Mouse (Mus musculus): ENCODE results near the gene 2310022A10Rik. TPM values are rescaled to one million over a fixed set of nuclear protein-coding genes. Genes with fewer than 3 reads are reported as not detected.
A peak's percentile ranks its signal among the peaks of the same experiment; 100 is the strongest.

2310022A10Rik gene
- 35.0 and 35.4 TPM in 2 replicates for polyA plus RNA-seq (2016; fragmentation: Nextera tagmentation; extraction: Ambion mirVana)

DNA sequence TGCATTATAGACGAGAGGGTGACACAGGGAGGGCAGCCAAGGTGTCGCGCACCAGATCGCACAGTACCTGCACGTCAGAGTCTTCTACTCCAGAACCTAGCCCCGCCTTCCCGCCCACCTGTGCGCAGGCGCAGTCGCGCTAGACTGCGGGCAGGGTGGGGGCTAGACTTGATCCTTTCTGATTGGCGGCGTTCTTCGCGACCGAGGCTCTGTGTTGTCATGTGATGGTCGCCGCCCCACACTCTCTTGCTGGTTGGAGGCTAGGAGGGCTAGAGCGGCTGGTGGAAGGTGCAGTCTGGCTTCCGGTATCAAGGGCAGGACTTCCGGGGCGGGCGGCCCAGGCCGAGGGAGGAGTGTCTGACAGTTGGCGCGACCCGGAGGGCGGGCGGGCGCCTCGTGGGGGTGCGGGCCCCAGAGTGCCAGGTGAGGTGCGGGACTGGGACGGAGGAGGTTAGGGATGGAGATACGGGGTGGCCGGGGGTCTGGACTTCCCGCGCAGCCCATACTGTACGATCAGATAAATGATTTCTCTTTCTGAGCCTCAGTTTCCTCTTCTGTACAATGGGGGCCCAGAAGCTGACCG, at the start of gene 2310022A10Rik, which contains the start of gene Pld3:
2310022A10Rik (plus strand) TSS at position 303 of the 583 bp plus-strand sequence.
Pld3 (minus strand) TSS at position 288 of the 583 bp plus-strand sequence.
- H3K27me3 ChIP-seq: no peaks in the 10 kb centered on the region
- peaks cover 5% of the 10 kb centered on the region; the same call in 1 of the 2 replicates for H3K36me3 ChIP-seq
- peak within 1 kb of the TSS; percentile 71 for H3K4me2 ChIP-seq (replicated peaks)
- H3K9ac ChIP-seq: peak within 1 kb of the TSS; percentile 71
- peak within 1 kb of the TSS; percentile 75 for H3K4me3 ChIP-seq
- WGBS: under 1% methylated on average over 41 of the region's 41 CpGs
- ATAC-seq (ENCODE audit: low FRiP score): peak; percentile 99
- no peaks in the 10 kb centered on the region for H3K9me3 ChIP-seq (replicated peaks)
- no peak within 1 kb of the TSS for H3K27ac ChIP-seq
- H3K4me1 ChIP-seq: peaks cover 14% of the 10 kb centered on the region

DNA sequence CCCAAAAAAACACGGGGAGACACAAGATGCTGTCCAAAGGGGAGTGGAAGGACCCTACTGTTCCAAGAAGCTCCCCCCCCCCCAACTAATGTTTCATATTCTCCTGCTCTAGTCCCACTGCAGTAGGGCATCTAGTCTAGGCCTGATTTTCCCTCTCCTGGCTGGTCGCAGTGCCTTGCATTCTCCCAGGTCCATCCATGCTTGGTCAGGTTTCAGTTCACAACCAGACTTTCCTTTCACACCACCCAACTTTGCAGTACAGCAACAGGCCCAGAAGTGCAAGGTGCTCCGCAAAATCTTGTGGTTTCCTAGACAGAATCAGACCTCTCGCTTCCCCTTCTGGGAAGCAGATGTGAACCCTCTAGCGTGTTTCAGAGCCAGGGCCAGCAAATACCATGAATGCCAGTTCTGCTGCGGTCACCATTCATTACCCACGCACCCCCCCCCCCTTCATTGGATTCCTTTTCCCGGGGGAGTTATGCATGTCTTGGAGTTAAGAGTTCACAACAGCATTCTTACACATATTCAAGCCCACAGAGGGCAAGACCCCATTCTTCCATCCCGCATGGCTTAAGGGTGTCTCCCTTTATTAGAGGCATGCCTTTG, 46.2 kb upstream of the 2310022A10Rik start:
- Histone ChIP-seq H3K27ac (peak overlapping the region; percentile 94), H3K9me3 (replicated peaks) (no peaks in the 10 kb centered on the region), H3K27me3 (no peaks in the 10 kb centered on the region), H3K36me3 (no peaks in the 10 kb centered on the region), H3K4me3 (peak overlapping the region; percentile 50; the same call in 1 of the 2 replicates), H3K4me2 (replicated peaks) (peak overlapping the region; percentile 58), H3K9ac (no peak overlapping the region), H3K4me1 (peaks cover 9% of the 10 kb centered on the region)
- WGBS: 39% methylated on average over 9 of the region's 9 CpGs
- 0 out of 2 replicates have a peak, but pooled peaks have one; percentile 22 for ATAC-seq (ENCODE audit: low FRiP score)

DNA sequence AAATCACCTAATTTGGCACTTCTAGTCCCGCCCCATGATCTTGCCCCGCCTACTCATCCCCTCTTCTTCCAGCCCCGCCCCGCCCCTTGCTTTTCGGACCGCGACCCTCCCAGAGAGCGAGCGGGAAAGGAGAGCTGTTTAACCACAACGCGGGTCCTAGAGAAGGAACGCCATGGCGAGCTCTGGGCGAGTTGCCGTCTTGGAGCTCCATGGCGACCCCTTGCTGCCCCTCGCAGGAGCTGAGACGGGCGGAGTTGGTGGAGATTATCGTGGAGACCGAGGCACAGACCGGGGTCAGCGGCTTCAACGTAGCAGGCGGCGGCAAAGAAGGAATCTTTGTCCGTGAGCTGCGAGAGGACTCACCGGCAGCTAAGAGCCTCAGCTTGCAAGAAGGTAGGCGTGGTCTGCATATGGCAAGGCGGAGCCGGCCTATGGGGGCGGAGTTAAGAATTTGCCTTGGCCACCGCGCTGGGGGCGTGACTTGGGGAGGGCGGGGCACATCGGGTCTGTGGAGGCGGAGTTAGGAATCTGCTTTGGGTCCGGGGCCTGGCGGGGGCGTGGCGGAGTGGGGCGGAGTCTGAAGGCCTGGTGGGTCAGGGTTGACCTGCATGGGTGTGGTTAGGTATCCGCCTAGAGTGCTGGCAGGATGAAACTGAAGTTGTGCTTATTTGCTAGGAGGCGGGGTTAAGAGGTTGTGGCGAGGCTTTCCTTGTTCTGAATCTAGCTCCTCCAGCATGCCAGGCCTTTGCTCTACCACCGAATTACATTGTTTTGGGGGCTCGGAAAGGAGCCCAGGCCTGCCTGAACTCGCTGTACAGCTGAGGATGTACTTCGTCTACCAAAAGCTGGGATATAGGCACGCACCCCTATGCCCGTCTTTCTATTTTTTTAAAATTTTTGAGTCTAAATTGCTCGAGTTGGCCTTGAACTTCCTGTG, 45.1 kb upstream of the 2310022A10Rik start:
- H3K4me1 ChIP-seq: peaks cover 9% of the 10 kb centered on the region
- H3K9me3 ChIP-seq (replicated peaks): no peaks in the 10 kb centered on the region
- peak overlapping the region; percentile 94 for H3K27ac ChIP-seq
- no peaks in the 10 kb centered on the region for H3K27me3 ChIP-seq
- peak overlapping the region; percentile 50 for H3K4me3 ChIP-seq
- under 1% methylated on average over 54 of the region's 54 CpGs for WGBS
- peak overlapping the region; percentile 58 for H3K4me2 ChIP-seq (replicated peaks)
- peak overlapping the region; percentile 70 for H3K9ac ChIP-seq
- H3K36me3 ChIP-seq: no peaks in the 10 kb centered on the region
- peak; percentile 92 for ATAC-seq (ENCODE audit: low FRiP score)

- 28% methylated on average over 6 of the region's 6 CpGs for WGBS
- ATAC-seq (ENCODE audit: low FRiP score): peak; percentile 54
- Histone ChIP-seq H3K9ac (no peak overlapping the region), H3K4me2 (replicated peaks) (peak overlapping the region; percentile 58), H3K4me3 (no peak overlapping the region), H3K36me3 (no peaks in the 10 kb centered on the region), H3K4me1 (peaks cover 9% of the 10 kb centered on the region), H3K27me3 (no peaks in the 10 kb centered on the region), H3K27ac (no peak overlapping the region), H3K9me3 (replicated peaks) (no peaks in the 10 kb centered on the region)
Observed at GRCm38 (mm10) chr7:27508648-27509005, 44.4 kb upstream of the 2310022A10Rik start.

- Histone ChIP-seq H3K27me3 (no peaks in the 10 kb centered on the region), H3K36me3 (no peaks in the 10 kb centered on the region), H3K4me3 (no peak overlapping the region), H3K4me1 (peaks cover 9% of the 10 kb centered on the region), H3K27ac (no peak overlapping the region), H3K4me2 (replicated peaks) (no peak overlapping the region), H3K9ac (no peak overlapping the region), H3K9me3 (replicated peaks) (no peaks in the 10 kb centered on the region)
- ATAC-seq (ENCODE audit: low FRiP score): no peak
- 82% methylated on average over 2 of the region's 2 CpGs for WGBS
Observed at GRCm38 (mm10) chr7:27510809-27511208, 42.2 kb upstream of the 2310022A10Rik start.

DNA sequence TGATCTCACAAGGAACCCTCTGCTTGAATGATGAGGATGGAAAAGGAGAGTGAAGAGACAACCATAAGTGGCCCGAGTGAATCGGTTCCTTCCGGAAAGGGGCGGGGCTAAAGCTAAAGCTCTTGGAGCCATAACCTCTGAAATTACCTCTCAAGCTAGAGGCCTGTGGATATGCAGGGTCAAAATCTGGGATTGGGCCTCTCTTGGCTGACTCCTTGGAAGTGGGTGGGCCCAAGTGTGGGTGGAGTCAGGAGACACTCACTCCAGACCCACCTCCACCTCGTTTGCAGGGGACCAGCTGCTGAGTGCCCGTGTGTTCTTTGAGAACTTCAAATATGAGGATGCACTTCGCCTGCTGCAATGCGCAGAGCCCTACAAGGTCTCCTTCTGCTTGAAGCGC, 38.1 kb upstream of the 2310022A10Rik start:
- H3K4me3 ChIP-seq: no peak overlapping the region
- H3K4me1 ChIP-seq: no peaks in the 10 kb centered on the region
- no peak overlapping the region for H3K4me2 ChIP-seq (replicated peaks)
- H3K9ac ChIP-seq: no peak overlapping the region
- 83% methylated on average over 9 of the region's 9 CpGs for WGBS
- peaks cover 5% of the 10 kb centered on the region; the same call in 1 of the 2 replicates for H3K9me3 ChIP-seq (replicated peaks)
- no peaks in the 10 kb centered on the region for H3K36me3 ChIP-seq
- ATAC-seq (ENCODE audit: low FRiP score): no peak
- H3K27ac ChIP-seq: no peak overlapping the region
- no peaks in the 10 kb centered on the region for H3K27me3 ChIP-seq

- ATAC-seq (ENCODE audit: low FRiP score): no peak
- no peak overlapping the region for H3K4me2 ChIP-seq (replicated peaks)
- H3K36me3 ChIP-seq: no peaks in the 10 kb centered on the region
- H3K4me3 ChIP-seq: no peak overlapping the region
- no peak overlapping the region for H3K27ac ChIP-seq
- H3K9me3 ChIP-seq (replicated peaks): peaks cover 7% of the 10 kb centered on the region; the same call in 1 of the 2 replicates
- no peaks in the 10 kb centered on the region for H3K27me3 ChIP-seq
- no peaks in the 10 kb centered on the region for H3K4me1 ChIP-seq
- H3K9ac ChIP-seq: no peak overlapping the region
- WGBS: 82% methylated on average over 9 of the region's 9 CpGs
Observed at GRCm38 (mm10) chr7:27518314-27518713, 34.7 kb upstream of the 2310022A10Rik start.

DNA sequence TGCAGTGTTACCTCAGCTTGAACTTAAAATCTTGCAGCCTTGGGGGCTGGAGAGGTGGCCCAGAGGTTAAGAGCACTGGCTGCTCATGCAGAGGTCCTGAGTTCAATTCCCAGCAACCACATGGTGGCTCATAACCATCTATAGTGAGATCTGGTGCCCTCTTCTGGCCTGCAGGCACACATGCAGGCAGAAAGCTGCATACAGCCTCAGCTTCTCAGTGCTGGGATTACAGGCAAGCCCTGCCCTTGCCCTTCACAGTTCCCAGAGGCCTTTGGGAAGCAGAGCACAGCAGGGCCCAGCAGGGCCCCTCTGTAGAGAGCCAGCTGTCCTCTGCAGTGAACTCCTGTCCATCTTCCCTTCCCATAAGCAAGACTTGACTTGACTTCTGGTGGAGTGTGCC, 32.9 kb upstream of the 2310022A10Rik start:
- Histone ChIP-seq H3K36me3 (no peaks in the 10 kb centered on the region), H3K27me3 (no peaks in the 10 kb centered on the region), H3K27ac (no peak overlapping the region), H3K4me3 (no peak overlapping the region), H3K4me1 (no peaks in the 10 kb centered on the region), H3K9ac (no peak overlapping the region), H3K4me2 (replicated peaks) (no peak overlapping the region), H3K9me3 (replicated peaks) (peaks cover 7% of the 10 kb centered on the region; the same call in 1 of the 2 replicates)
- no peak for ATAC-seq (ENCODE audit: low FRiP score)

DNA sequence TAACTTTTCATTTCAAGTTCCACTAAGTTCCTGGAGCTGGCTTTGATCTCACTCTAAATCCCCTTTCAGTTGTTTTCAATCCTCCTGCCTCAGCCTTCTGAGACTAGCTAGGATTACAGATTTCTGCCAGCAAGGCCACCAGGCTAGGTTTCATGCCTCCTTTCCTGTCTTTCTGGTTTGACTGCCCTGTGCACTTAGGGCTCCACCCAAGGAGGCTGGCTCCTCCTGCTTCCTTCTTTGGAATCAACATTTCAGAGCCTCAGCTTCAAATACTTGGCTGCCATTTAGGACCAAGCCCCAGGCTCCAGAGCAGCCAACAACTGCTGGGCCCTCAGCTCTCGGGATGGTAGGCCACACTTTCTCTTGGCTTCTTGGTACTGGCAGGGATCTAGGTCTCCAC, 32.4 kb upstream of the 2310022A10Rik start:
- Histone ChIP-seq H3K27me3 (no peaks in the 10 kb centered on the region), H3K9me3 (replicated peaks) (peaks cover 7% of the 10 kb centered on the region; the same call in 1 of the 2 replicates), H3K4me3 (no peak overlapping the region), H3K27ac (no peak overlapping the region), H3K4me1 (no peaks in the 10 kb centered on the region), H3K4me2 (replicated peaks) (no peak overlapping the region), H3K36me3 (no peaks in the 10 kb centered on the region), H3K9ac (no peak overlapping the region)
- WGBS: 71% methylated on average over 1 of the region's 1 CpGs
- ATAC-seq (ENCODE audit: low FRiP score): no peak

GRCm38 (mm10) chr7:27522967-27523366, 30.1 kb upstream of the 2310022A10Rik start, which contains the start of gene Hipk4:
TSS of gene Hipk4 (plus strand) at chr7:27523267.
- Histone ChIP-seq H3K27ac (no peak within 1 kb of the TSS), H3K27me3 (no peaks in the 10 kb centered on the region), H3K36me3 (no peaks in the 10 kb centered on the region), H3K4me1 (no peaks in the 10 kb centered on the region), H3K9ac (no peak within 1 kb of the TSS), H3K4me3 (no peak within 1 kb of the TSS), H3K9me3 (replicated peaks) (peaks cover 7% of the 10 kb centered on the region; the same call in 1 of the 2 replicates), H3K4me2 (replicated peaks) (no peak within 1 kb of the TSS)
- ATAC-seq (ENCODE audit: low FRiP score): no peak
- WGBS: 64% methylated on average over 5 of the region's 5 CpGs

DNA sequence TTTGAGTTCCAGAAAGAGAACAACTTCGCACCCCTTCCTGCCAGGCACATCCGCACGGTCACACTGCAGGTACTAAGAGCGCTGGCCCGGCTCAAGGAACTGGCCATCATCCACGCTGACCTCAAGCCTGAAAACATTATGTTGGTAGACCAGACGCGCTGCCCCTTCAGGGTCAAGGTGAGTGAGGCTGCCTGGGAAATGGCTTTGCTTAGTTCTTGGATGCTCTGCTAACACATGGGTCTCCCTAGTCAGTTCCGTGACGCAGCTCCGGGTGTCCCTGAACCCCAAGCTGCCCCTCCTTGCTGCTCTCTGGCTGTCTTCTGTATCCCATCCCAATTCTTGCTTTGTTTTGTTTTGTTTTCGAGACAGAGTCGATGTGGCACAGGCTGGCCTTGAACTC, 29.2 kb upstream of the 2310022A10Rik start:
- no peaks in the 10 kb centered on the region for H3K27me3 ChIP-seq
- H3K9me3 ChIP-seq (replicated peaks): peaks cover 7% of the 10 kb centered on the region; the same call in 1 of the 2 replicates
- 93% methylated on average over 13 of the region's 13 CpGs for WGBS
- no peak overlapping the region for H3K4me2 ChIP-seq (replicated peaks)
- no peak overlapping the region for H3K9ac ChIP-seq
- H3K36me3 ChIP-seq: peaks cover under 1% of the 10 kb centered on the region; the same call in 1 of the 2 replicates
- H3K4me3 ChIP-seq: no peak overlapping the region
- H3K27ac ChIP-seq: no peak overlapping the region
- H3K4me1 ChIP-seq: no peaks in the 10 kb centered on the region
- no peak for ATAC-seq (ENCODE audit: low FRiP score)

Measured in hindbrain, embryonic 12.5 days (tissue).